Mouse (Mus musculus) ES-Bruce4 (cell line): ENCODE data around the gene Padi1.

Experiments used
- CTCF ChIP-seq: IDR thresholded peaks from one replicate; pipeline ENCODE4 v1.8.1; 2011; ENCODE audit warnings: low read depth, low read length
- EP300 ChIP-seq: IDR thresholded peaks from 2 replicates; pipeline ENCODE4 v1.6.1; 2011; ENCODE audit warnings: low read depth, low read length; ENCODE audit not compliant: insufficient read depth
- POLR2A ChIP-seq: IDR thresholded peaks from one replicate; pipeline ENCODE4 v1.8.1; 2011; ENCODE audit warnings: low read length; ENCODE audit not compliant: insufficient read depth

- TF ChIP-seq CTCF (no peak), POLR2A (no peak), EP300 (no peak)
Measured at GRCm38 (mm10) chr4:140774893-140775292, 70.7 kb downstream of the Padi1 start.
